Mouse (Mus musculus) adrenal gland (tissue): ENCODE data around the gene Mrtfa.

ENCODE experiments used
- intact Hi-C: fragments of 180-260 bp; cut with DNase I; formaldehyde crosslinking; loops from one replicate; pipeline ENCODE4 v1.15.1; 2025

The Mrtfa gene

GRCm38 (mm10) chr15:81000419-81001138 lies 190.0 kb downstream of the Mrtfa start:
- intact Hi-C loops: no loop called here

- intact Hi-C loops: no loop called here
Measured at GRCm38 (mm10) chr15:80997077-80997476, 193.5 kb downstream of the Mrtfa start.

- intact Hi-C loops: no loop called here
Measured at GRCm38 (mm10) chr15:80996090-80996835, 194.3 kb downstream of the Mrtfa start.

- intact Hi-C loops: no loop called here
Measured at GRCm38 (mm10) chr15:80994959-80995358, 195.6 kb downstream of the Mrtfa start.

- intact Hi-C loops: no loop called here
Measured at GRCm38 (mm10) chr15:80989712-80990111, 200.8 kb downstream of the Mrtfa start.

- intact Hi-C loops: no loop called here
Measured at GRCm38 (mm10) chr15:80988331-80988730, 202.2 kb downstream of the Mrtfa start.

- intact Hi-C loops: no loop called here
Measured at GRCm38 (mm10) chr15:80983264-80983663, 207.3 kb downstream of the Mrtfa start.

- intact Hi-C loops: no loop called here
Measured at GRCm38 (mm10) chr15:80981176-80981575, 209.4 kb downstream of the Mrtfa start.

GRCm38 (mm10) chr15:80979611-80980010 lies 210.9 kb downstream of the Mrtfa start:
- intact Hi-C loops: no loop called here

GRCm38 (mm10) chr15:80977620-80978334 lies 212.8 kb downstream of the Mrtfa start, which contains the start of gene Sgsm3:
Sgsm3 (plus strand) TSS chr15:80977765.
- intact Hi-C loops: no loop called here

- intact Hi-C loops: no loop called here
Measured at GRCm38 (mm10) chr15:80975666-80976065, 214.9 kb downstream of the Mrtfa start.

- intact Hi-C loops: no loop called here
Measured at GRCm38 (mm10) chr15:80974311-80974710, 216.2 kb downstream of the Mrtfa start.

GRCm38 (mm10) chr15:80969371-80969770 lies 221.2 kb downstream of the Mrtfa start:
- intact Hi-C loops: no loop called here
